Mouse (Mus musculus) liver, embryonic 14.5 days (tissue): Measurements from ENCODE around the gene Svs6.

Experiments
- CTCF ChIP-seq: IDR thresholded peaks from 2 replicates; pipeline ENCODE4 v1.5.1; 2016; ENCODE audit warnings: antibody characterized with exemption, low read depth, control low read depth
- EP300 ChIP-seq: IDR thresholded peaks from 2 replicates; pipeline ENCODE4 v1.6.1; 2016; ENCODE audit warnings: antibody characterized with exemption, low read depth

GRCm38 (mm10) chr2:164320983-164321382 is 4.4 kb downstream of the Svs6 start:
- TF ChIP-seq CTCF (no peak), EP300 (no peak)
